In genomic region chr1:55509587-55509986, GRCm38 (mm10) we compare ENCODE assay signal across 15 mouse cellular contexts.
"Had no signal": no experiment of that assay in that cellular context is flagged by ENCODE, and none has a peak within 500 bp of the region (broad histone marks: within the 10 kb centered on the region; RNA-seq: fewer than 3 reads in every experiment).

No protein-coding gene starts in this region.

- H3K4me3 ChIP-seq: megakaryocyte, embryonic 14.5 days; midbrain, embryonic 13.5 days; midbrain, embryonic 15.5 days; neural tube, embryonic 12.5 days; stomach, embryonic 15.5 days had no signal

- DNase-seq: lung, embryonic 14.5 days; lung, postnatal 14 days; lung, postnatal 36 days; right cerebral cortex, postnatal 14 days; thymus, adult 2 months; thymus, postnatal 25 days; thymus, postnatal 4 days had no signal

- H3K9me3 ChIP-seq: midbrain, embryonic 15.5 days; neural tube, embryonic 12.5 days; stomach, embryonic 15.5 days had no signal

- ATAC-seq: midbrain, embryonic 13.5 days; midbrain, embryonic 15.5 days had no signal

- H3K27ac ChIP-seq: macrophage; midbrain, embryonic 13.5 days; midbrain, embryonic 15.5 days; neural tube, embryonic 12.5 days; stomach, embryonic 15.5 days; stomach, postnatal 0 days had no signal

- H3K4me1 ChIP-seq: megakaryocyte, embryonic 14.5 days; midbrain, embryonic 13.5 days; midbrain, embryonic 15.5 days; neural tube, embryonic 12.5 days had no signal

- H3K36me3 ChIP-seq: midbrain, embryonic 13.5 days; midbrain, embryonic 15.5 days; neural tube, embryonic 12.5 days; stomach, embryonic 15.5 days had no signal

- H3K9ac ChIP-seq: lung, embryonic 14.5 days; midbrain, embryonic 13.5 days; midbrain, embryonic 15.5 days; neural tube, embryonic 12.5 days; stomach, embryonic 15.5 days had no signal

- H3K4me2 ChIP-seq: lung, embryonic 14.5 days; midbrain, embryonic 11.5 days; midbrain, embryonic 13.5 days; midbrain, embryonic 15.5 days; neural tube, embryonic 12.5 days; stomach, embryonic 15.5 days had no signal

- H3K27me3 ChIP-seq: megakaryocyte, embryonic 14.5 days; midbrain, embryonic 13.5 days; midbrain, embryonic 15.5 days; neural tube, embryonic 12.5 days; stomach, embryonic 15.5 days had no signal
